Mouse (Mus musculus): ENCODE results near the gene Dock4.

DNA sequence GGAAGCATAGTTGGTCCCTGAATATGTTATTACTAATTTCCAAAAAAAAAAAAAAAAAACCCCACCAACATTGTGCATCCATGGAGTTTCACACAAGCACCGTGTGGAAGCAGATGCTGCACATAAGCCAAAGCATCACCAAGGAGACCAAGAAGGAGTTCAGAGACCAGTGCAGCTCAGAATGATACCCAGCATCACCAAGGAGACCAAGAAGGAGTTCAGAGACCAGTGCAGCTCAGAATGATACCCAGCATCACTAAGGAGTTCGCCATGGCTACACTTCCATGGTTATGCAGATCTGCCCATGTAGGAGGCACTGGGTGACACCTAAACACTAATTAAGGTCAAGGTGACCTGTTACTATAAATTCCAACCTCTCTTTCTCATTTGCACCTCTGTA lies 46.8 kb upstream of the Dock4 start:
- TF ChIP-seq CTCF (IDR thresholded peaks at IDR 0.05; ENCODE audit: control insufficient read depth, insufficient read depth, insufficient replicate concordance, low read depth, low read length) (no peak), POLR2A (IDR thresholded peaks at IDR 0.05; ENCODE audit: control insufficient read depth, low read depth, low read length) (no peak)
